Mouse (Mus musculus) liver, embryonic 13.5 days (tissue): ENCODE measurements around the gene Habp4. TPM values are rescaled to one million over a fixed set of nuclear protein-coding genes. Genes with fewer than 3 reads are reported as not detected.

Experiments used
- ATAC-seq: fragments of 200-750 bp; cut with Nextera tagmentation; 2 replicates; pipeline ENCODE4 v1.8.0; 2017; ENCODE audit warnings: low read depth, mild to moderate bottlenecking, moderate number of reproducible peaks, moderate library complexity
- DNase-seq: peaks from one replicate; pipeline ENCODE4 v3.0.0; 2022
- H3K27ac ChIP-seq: fragments of 300-500 bp; sonication (generic); 2 replicates; pipeline ENCODE4 v1.5.1; 2015; ENCODE audit warnings: moderate library complexity, mild to moderate bottlenecking, inconsistent platforms
- H3K27me3 ChIP-seq: fragments of 300-500 bp; sonication (generic); 2 replicates; pipeline ENCODE4 v1.6.1; 2015; ENCODE audit warnings: mild to moderate bottlenecking, inconsistent platforms
- H3K36me3 ChIP-seq: fragments of 300-500 bp; sonication (generic); 2 replicates; pipeline ENCODE4 v1.6.1; 2015; ENCODE audit warnings: mild to moderate bottlenecking, inconsistent platforms
- H3K4me1 ChIP-seq: fragments of 300-500 bp; sonication (generic); replicated peaks from 2 replicates; pipeline ENCODE4 v1.6.1; 2015; ENCODE audit warnings: inconsistent platforms
- H3K4me2 ChIP-seq: fragments of 300-500 bp; sonication (generic); 2 replicates; pipeline ENCODE4 v1.6.1; 2015; ENCODE audit warnings: inconsistent platforms, mild to moderate bottlenecking, moderate library complexity
- H3K4me3 ChIP-seq: fragments of 300-500 bp; sonication (generic); replicated peaks from 2 replicates; pipeline ENCODE4 v1.5.1; 2015; ENCODE audit warnings: mild to moderate bottlenecking, inconsistent platforms
- H3K9ac ChIP-seq: fragments of 300-500 bp; sonication (generic); 2 replicates; pipeline ENCODE4 v1.6.1; 2015; ENCODE audit warnings: mild to moderate bottlenecking, inconsistent platforms
- H3K9me3 ChIP-seq: fragments of 300-500 bp; sonication (generic); replicated peaks from 2 replicates; pipeline ENCODE4 v1.6.1; 2016; ENCODE audit warnings: inconsistent platforms
- WGBS: fragments of 180-500 bp; shearing (Covaris S2); methylation state at CpG from one replicate; pipeline ENCODE4 v1.1.7; 2015; ENCODE audit not compliant: insufficient replicate concordance; 5-methylcytosine and 5-hydroxymethylcytosine counted together
- polyA plus RNA-seq: library from polyadenylated mRNA; unstranded; fragments of >200 nt; fragmentation: Nextera tagmentation; extraction: Ambion mirVana; gene quantifications from 2 replicates; pipeline ENCODE4 v1.2.1, GENCODE M21; 2015

Habp4 gene
- polyA plus RNA-seq, 1 experiment from 2014 or later, result 7.5 TPM

- WGBS, result 39% methylated on average over 4 of the region's 4 CpGs
Observed at GRCm38 (mm10) chr13:64200911-64201310, 39.3 kb downstream of the Habp4 start.

GRCm38 (mm10) chr13:64204726-64205125 is 43.1 kb downstream of the Habp4 start:
- Histone ChIP-seq H3K9ac (no peak overlapping the region), H3K9me3 (no peaks in the 10 kb centered on the region), H3K36me3 (no peaks in the 10 kb centered on the region), H3K4me3 (no peak overlapping the region), H3K4me1 (no peaks in the 10 kb centered on the region), H3K27ac (no peak overlapping the region), H3K4me2 (no peak overlapping the region), H3K27me3 (no peaks in the 10 kb centered on the region)
- ATAC-seq (no peak), DNase-seq (no peak)
- WGBS, result 59% methylated on average over 2 of the region's 2 CpGs

More at GRCm38 (mm10) chr13:64200911-64201310, 39.3 kb downstream of the Habp4 start:
- no peak overlapping the region for H3K4me3 ChIP-seq
- no peaks in the 10 kb centered on the region for H3K4me1 ChIP-seq
- no peak overlapping the region for H3K4me2 ChIP-seq
- DNase-seq (no peak), ATAC-seq (no peak)
- H3K27ac ChIP-seq, result no peak overlapping the region
- no peaks in the 10 kb centered on the region for H3K36me3 ChIP-seq
- H3K9ac ChIP-seq, result no peak overlapping the region
- H3K9me3 ChIP-seq, result no peaks in the 10 kb centered on the region
- no peaks in the 10 kb centered on the region for H3K27me3 ChIP-seq

- ATAC-seq (no peak), DNase-seq (no peak)
- no peak overlapping the region for H3K9ac ChIP-seq
- WGBS, result 29% methylated on average over 2 of the region's 2 CpGs
- no peaks in the 10 kb centered on the region for H3K36me3 ChIP-seq
- no peak overlapping the region for H3K27ac ChIP-seq
- H3K4me3 ChIP-seq, result no peak overlapping the region
- H3K27me3 ChIP-seq, result no peaks in the 10 kb centered on the region
- H3K4me1 ChIP-seq, result no peaks in the 10 kb centered on the region
- no peak overlapping the region for H3K4me2 ChIP-seq
- no peaks in the 10 kb centered on the region for H3K9me3 ChIP-seq
Observed at GRCm38 (mm10) chr13:64205186-64205585, 43.6 kb downstream of the Habp4 start.

GRCm38 (mm10) chr13:64208146-64208545 is 46.5 kb downstream of the Habp4 start:
- DNase-seq (no peak), ATAC-seq (no peak)
- Histone ChIP-seq H3K9ac (no peak overlapping the region), H3K27ac (no peak overlapping the region), H3K9me3 (no peaks in the 10 kb centered on the region), H3K4me2 (no peak overlapping the region), H3K36me3 (no peaks in the 10 kb centered on the region), H3K27me3 (no peaks in the 10 kb centered on the region), H3K4me3 (no peak overlapping the region), H3K4me1 (no peaks in the 10 kb centered on the region)
- WGBS, result 78% methylated on average over 6 of the region's 6 CpGs

GRCm38 (mm10) chr13:64211995-64212603 is 50.5 kb downstream of the Habp4 start:
- H3K36me3 ChIP-seq, result no peaks in the 10 kb centered on the region
- H3K4me1 ChIP-seq, result no peaks in the 10 kb centered on the region
- H3K4me2 ChIP-seq, result no peak overlapping the region
- no peak for ATAC-seq
- H3K27ac ChIP-seq, result no peak overlapping the region
- no peak overlapping the region for H3K9ac ChIP-seq
- no peaks in the 10 kb centered on the region for H3K9me3 ChIP-seq
- DNase-seq, result no peak
- WGBS, result 57% methylated on average over 5 of the region's 5 CpGs
- no peaks in the 10 kb centered on the region for H3K27me3 ChIP-seq
- no peak overlapping the region for H3K4me3 ChIP-seq

GRCm38 (mm10) chr13:64214891-64215290 is 53.3 kb downstream of the Habp4 start:
- Histone ChIP-seq H3K27me3 (no peaks in the 10 kb centered on the region), H3K4me2 (no peak overlapping the region), H3K9me3 (no peaks in the 10 kb centered on the region), H3K27ac (no peak overlapping the region), H3K4me1 (no peaks in the 10 kb centered on the region), H3K36me3 (no peaks in the 10 kb centered on the region), H3K9ac (no peak overlapping the region), H3K4me3 (no peak overlapping the region)
- no peak for ATAC-seq
- 72% methylated on average over 5 of the region's 5 CpGs for WGBS
- DNase-seq, result no peak

- H3K4me2 ChIP-seq, result no peak overlapping the region
- ATAC-seq (no peak), DNase-seq (no peak)
- H3K4me3 ChIP-seq, result no peak overlapping the region
- H3K27ac ChIP-seq, result no peak overlapping the region
- H3K27me3 ChIP-seq, result no peaks in the 10 kb centered on the region
- H3K36me3 ChIP-seq, result 0 out of 2 replicates have a peak, but pooled peaks cover 3% of the 10 kb centered on the region
- WGBS, result 74% methylated on average over 3 of the region's 3 CpGs
- H3K9ac ChIP-seq, result no peak overlapping the region
- no peaks in the 10 kb centered on the region for H3K4me1 ChIP-seq
- H3K9me3 ChIP-seq, result no peaks in the 10 kb centered on the region
Observed at GRCm38 (mm10) chr13:64225738-64226137, 64.1 kb downstream of the Habp4 start.

GRCm38 (mm10) chr13:64226725-64227124 is 65.1 kb downstream of the Habp4 start:
- Histone ChIP-seq H3K36me3 (0 out of 2 replicates have a peak, but pooled peaks cover 3% of the 10 kb centered on the region), H3K27me3 (no peaks in the 10 kb centered on the region), H3K9ac (no peak overlapping the region), H3K27ac (no peak overlapping the region), H3K9me3 (no peaks in the 10 kb centered on the region), H3K4me3 (no peak overlapping the region), H3K4me1 (no peaks in the 10 kb centered on the region), H3K4me2 (no peak overlapping the region)
- no peak for ATAC-seq
- 70% methylated on average over 4 of the region's 4 CpGs for WGBS
- no peak for DNase-seq

- Histone ChIP-seq H3K9me3 (no peaks in the 10 kb centered on the region), H3K9ac (no peak overlapping the region), H3K4me1 (peaks cover 32% of the 10 kb centered on the region), H3K36me3 (no peaks in the 10 kb centered on the region), H3K27ac (no peak overlapping the region), H3K4me2 (no peak overlapping the region), H3K4me3 (no peak overlapping the region), H3K27me3 (no peaks in the 10 kb centered on the region)
- 69% methylated on average over 4 of the region's 4 CpGs for WGBS
- ATAC-seq, result no peak
- no peak for DNase-seq
Observed at GRCm38 (mm10) chr13:64233139-64233538, 71.5 kb downstream of the Habp4 start.

GRCm38 (mm10) chr13:64235062-64235715 is 73.6 kb downstream of the Habp4 start:
- no peak overlapping the region for H3K9ac ChIP-seq
- 71% methylated on average over 4 of the region's 4 CpGs for WGBS
- no peak overlapping the region for H3K4me3 ChIP-seq
- H3K27me3 ChIP-seq, result no peaks in the 10 kb centered on the region
- H3K27ac ChIP-seq, result no peak overlapping the region
- H3K36me3 ChIP-seq, result no peaks in the 10 kb centered on the region
- no peak for ATAC-seq
- DNase-seq, result no peak
- peaks cover 39% of the 10 kb centered on the region for H3K4me1 ChIP-seq
- H3K9me3 ChIP-seq, result no peaks in the 10 kb centered on the region
- H3K4me2 ChIP-seq, result no peak overlapping the region

GRCm38 (mm10) chr13:64235777-64236176 is 74.2 kb downstream of the Habp4 start:
- H3K9ac ChIP-seq, result no peak overlapping the region
- H3K36me3 ChIP-seq, result no peaks in the 10 kb centered on the region
- no peak for DNase-seq
- H3K4me1 ChIP-seq, result peaks cover 45% of the 10 kb centered on the region
- no peak overlapping the region for H3K4me3 ChIP-seq
- 39% methylated on average over 3 of the region's 3 CpGs for WGBS
- no peak overlapping the region for H3K27ac ChIP-seq
- no peaks in the 10 kb centered on the region for H3K27me3 ChIP-seq
- H3K9me3 ChIP-seq, result no peaks in the 10 kb centered on the region
- ATAC-seq, result no peak
- H3K4me2 ChIP-seq, result no peak overlapping the region
